In the genomic region with DNA sequence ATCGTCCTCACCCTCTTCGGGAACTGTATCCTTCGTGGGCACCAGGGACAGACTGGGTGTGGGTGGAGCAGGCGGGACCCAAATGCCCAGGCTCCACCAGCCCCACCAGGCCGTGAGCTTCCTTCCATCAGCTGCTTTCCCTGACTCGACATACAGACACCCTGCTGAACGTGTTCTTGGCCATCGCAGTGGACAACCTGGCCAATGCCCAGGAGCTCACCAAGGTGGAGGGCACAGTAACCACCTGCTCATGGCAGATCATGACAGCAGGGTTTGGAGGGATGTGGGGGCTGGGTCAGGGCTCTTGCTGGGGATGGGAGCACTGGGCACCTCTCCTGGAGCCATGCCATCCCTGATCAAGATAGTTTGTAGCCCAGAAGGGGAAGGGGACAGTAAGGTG, we compare ENCODE assay signal across 19 mouse cellular contexts.
DNase-seq lines count a peak whose midpoint lies in the region.
"Had no signal": no experiment of that assay in that cellular context is flagged by ENCODE, and none has a peak within 500 bp of the region (broad histone marks: within the 10 kb centered on the region; RNA-seq: fewer than 3 reads in every experiment).

No protein-coding gene starts in this region.

- intact Hi-C loops in heart, postnatal 25 days (cut with DNase I), result loop anchor here (10.0 kb wide), 1 partner anchor 258 kb away; no protein-coding TSS in a partner anchor

- DNase-seq in layer of hippocampus, adult 9-11 months, result peak; percentile 36
- DNase-seq in layer of hippocampus, postnatal 36 days, result no peak
- DNase-seq in cerebellum, adult 11 months, result peak; percentile 93
- peak; percentile 91 to 94 for DNase-seq in cerebellum, adult 18-20 months
- DNase-seq in cerebellum, postnatal 10 days, result peak; percentile 92 to 96
- DNase-seq in heart, postnatal 25 days (ENCODE audit: low spot score), result no peak
- DNase-seq in urinary bladder, postnatal 36 days (ENCODE audit: low spot score in 2 of 2), result no peak
- DNase-seq in urinary bladder, postnatal 25 days (ENCODE audit: low spot score), result no peak
- DNase-seq: adrenal gland, adult 2 months; adrenal gland, postnatal 36 days; B cell, adult 2 months; embryo, embryonic 11 days; forebrain, postnatal 0 days; gastrocnemius, postnatal 14 days; heart, postnatal 4 days; kidney, adult 11 months; kidney, postnatal 25 days; thymus, adult 2 months; thymus, postnatal 4 days had no signal

Comparison
In these comparisons a context has a peak if more than half of its experiments do, and no peak if none do; other contexts are left out.
1. DNase-seq: peak in layer of hippocampus, adult 9-11 months (single experiment), cerebellum, adult 11 months (single experiment), cerebellum, adult 18-20 months (2 of 2) and cerebellum, postnatal 10 days (2 of 2); none in layer of hippocampus, postnatal 36 days (0 of 2), heart, postnatal 25 days (single experiment), urinary bladder, postnatal 36 days (0 of 2) and urinary bladder, postnatal 25 days (single experiment).